Mouse (Mus musculus): ENCODE data around the gene Ly6g5c.
A peak's percentile ranks its signal among the peaks of the same experiment; 100 is the strongest.

Ly6g5c gene

DNA sequence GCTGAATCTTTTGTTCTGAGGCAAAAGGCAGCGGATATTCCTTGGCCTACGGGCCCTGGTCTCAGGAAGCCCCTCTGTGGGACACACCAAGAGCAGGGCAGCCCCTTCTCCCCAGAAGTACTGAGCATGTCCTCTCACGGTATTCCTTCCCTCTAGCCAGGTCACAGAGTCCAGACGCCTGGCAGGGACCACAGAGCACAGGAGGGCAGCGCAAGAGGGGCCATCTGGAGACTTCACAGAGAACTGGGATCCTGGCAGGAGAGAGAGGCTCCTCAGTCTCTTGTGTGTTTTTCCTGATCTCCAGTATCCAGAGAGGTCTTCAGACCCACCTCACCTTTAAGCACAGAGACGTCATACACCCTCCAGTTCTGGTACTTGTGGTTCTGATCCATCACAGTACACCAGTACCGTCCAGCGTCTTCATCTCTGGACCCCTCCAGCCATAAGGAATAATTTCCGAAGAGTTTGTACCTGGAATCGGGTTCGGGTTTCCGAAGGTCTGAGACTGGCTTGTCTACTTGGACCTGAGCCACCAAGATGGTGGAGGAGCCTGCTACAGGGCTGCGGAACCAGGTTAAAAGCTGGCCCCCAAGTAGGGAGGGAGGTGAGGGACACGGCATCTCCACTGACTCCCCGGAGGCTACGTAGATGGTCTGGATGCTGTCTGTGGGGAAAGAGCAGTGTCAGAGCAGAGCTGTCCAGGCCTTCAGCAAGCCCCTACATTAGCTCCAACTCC is 25.1 kb upstream of the Ly6g5c start:
- no peak for DNase-seq

DNA sequence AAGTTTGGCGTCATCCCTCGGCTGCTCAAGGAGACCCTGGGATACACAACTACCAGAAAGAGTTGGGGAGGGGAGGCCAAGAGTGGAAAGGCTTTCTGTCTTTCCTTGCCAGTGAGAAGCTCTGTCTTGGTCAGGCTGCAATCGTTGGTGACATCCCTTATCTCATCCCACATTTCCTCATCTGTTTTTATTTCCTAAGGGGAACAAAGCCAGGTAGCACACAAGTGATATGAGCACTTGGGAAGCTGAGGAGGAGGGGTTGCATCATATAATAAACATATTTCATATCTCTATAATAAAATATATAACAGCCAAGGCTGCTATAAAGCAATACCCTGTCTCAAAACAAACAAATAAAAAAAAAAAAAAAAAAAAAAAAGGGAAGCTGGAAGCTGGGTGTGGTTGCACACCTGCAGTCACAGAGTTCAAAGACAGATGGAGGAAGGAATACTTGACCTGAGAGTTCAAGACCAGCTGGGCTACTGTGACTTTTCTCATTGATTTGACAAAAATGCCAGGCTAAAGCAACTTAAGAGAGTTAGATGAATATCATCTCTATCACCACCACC is 24.1 kb upstream of the Ly6g5c start:
- no peak for DNase-seq

DNA sequence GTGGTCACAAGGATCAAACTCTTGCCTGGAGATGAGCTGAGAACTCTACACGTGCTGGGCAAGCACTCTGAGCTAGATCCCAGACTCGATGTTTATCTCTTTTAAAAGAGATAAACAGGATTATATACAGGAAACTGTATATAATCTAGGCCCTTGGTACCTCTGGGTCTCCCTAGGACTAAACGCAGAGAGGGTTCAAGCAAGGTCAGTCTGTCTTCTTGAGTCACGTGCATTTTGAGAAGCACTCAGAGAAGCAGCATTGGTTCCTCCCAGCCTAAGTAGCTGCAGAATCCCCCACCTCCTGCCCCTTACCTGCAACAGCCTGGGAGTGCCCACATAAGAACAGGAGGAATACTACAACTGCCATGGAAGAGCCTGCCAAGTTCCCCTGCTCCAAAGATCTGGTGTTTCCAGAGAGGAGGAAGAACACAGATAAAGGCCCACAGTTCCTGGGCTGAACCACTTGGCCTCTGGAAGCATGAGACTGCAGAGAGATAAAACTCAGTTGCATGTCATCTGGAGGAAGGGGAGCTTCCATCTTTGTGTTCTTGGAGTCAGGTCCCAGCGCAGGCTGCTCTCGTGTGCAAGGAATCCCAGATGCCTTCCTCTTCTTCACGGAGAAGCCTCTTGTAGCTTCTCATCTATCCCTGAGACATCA is 22.7 kb upstream of the Ly6g5c start, which contains the start of gene Ly6g6f:
TSS of gene Ly6g6f (minus strand) at position 403 of the 658 bp plus-strand sequence.
- no peak for DNase-seq

DNA sequence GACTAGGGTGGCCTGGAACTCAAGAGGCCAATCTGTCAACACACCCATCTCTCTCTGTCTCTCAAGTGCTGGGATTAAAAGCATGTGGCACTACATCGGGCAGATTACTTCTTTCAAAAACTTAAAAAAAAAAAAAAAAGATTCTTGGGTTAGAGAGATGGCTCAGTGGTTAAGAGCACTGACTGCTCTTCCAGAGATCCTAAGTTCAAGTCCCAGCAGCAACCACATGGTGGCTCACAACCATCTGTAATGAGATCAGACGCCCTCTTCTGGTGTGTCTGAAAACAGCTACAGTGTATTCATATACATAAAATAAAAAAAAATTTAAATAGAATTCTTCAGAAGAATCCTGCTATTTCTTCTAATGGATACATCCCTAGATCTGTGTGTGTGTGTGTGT is 19.9 kb upstream of the Ly6g5c start:
- peak; percentile 41 to 45 for DNase-seq

DNA sequence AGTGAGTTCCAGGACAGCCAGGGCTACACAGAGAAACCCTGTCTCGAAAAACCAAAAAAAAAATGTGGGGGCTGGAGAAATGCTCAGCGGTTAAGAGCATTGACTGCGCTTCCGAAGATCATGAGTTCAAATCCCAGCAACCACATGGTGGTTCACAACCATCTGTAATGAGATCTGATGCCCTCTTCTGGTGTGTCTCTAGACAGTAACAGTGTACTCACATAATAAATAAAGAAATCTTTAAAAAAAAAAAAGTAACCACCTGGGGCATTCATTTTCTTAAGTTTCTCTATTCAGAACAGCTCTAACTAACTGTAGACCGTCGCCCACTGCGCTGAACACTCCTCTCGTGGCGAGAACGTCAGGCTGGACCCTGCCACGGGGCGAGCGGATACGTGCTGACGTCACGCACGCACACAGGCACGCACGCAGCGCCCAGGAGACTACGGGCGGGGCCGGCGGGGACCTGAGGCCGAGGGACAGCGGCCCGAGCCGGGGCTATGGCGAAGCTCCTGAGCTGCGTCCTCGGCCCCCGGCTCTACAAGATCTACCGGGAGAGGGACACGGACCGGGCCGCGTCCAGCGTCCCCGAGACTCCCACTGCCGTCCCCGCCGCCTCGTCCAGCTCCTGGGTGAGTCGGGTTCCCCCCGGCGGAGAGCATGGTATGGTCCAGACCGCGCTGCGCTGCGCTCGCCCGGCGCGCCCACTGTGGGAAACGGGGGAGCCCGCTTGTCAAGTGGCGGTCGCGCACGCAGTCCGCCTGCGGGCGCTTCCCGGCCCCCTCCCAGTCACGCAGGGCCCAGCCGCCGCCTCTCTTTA is 19.0 kb upstream of the Ly6g5c start, which contains the start of gene Abhd16a:
TSS of gene Abhd16a (plus strand) at position 439 of the 820 bp plus-strand sequence.
- DNase-seq, result peak; percentile 95

DNA sequence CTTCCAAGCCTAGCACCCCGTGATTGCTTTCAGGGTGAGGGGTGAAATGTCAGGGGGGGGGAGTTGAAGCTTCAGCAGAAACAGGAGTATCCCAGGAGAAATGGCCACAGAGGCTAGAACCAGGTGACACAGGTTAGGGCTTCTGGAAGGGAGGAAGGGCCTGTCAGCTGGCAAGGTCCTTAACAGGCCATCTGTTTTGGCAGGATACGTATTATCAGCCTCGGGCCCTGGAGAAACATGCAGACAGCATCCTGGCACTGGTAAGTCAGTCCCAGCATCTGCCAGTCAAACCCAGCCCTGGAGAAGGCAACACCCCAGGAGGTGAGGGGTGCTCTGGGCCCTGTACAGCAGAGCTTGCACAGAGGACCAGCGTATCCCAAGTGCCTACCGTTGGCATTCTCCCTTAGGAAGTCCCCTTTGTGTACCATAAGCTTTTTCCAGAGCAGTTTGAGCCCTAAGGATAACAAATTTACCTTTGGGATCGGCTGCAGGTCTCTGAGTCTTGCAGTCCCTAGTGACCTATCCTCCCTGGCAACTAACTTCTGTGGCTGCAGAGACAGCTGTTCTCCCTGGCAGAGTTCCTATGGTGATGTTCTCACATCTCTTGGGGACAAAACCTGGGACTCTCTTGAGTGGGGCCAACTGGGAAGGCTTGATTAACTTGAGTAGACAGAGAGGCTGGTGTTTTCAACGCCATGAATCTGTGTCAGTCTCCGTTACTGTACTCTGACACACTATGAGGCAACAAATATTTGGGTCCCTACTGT is 17.7 kb upstream of the Ly6g5c start:
- DNase-seq, result no peak

DNA sequence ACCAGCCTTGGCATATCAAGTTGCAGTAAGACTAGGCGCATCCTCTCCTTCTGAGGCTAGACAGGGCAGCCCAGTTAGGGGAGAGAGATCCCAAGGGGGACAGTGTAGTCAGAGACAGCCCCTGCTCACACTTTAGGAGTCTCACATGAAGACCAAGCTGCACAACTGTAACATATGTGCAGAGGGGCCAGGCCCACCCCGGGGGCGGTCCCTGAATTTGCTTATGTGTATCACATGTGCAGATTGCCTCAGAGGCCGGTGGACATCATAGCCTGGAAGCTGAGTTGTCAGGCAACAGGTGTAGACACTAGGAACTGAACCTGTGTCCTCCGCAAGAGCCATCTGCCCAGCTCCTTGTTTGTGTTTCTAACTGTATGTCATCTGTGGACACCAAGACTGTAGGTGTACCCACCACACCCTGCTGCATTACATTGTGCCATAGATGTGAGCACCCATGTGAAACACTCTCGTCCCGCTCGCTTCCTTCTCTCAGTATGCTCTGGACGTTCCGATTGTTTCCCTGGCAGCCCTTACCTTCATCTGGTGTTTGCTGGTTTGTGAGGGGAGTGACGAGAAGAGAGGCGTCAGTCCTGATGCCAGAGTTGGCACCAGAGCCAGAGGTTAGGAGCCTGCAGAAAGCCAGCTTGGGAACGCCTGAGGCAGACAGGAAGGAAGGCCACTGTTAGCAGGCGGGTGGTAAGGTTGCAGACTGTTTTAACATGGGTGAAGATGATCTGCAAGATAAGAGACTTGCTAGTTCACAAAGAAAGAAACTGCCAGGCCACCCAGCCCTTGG is 15.5 kb upstream of the Ly6g5c start:
- DNase-seq, result no peak

DNA sequence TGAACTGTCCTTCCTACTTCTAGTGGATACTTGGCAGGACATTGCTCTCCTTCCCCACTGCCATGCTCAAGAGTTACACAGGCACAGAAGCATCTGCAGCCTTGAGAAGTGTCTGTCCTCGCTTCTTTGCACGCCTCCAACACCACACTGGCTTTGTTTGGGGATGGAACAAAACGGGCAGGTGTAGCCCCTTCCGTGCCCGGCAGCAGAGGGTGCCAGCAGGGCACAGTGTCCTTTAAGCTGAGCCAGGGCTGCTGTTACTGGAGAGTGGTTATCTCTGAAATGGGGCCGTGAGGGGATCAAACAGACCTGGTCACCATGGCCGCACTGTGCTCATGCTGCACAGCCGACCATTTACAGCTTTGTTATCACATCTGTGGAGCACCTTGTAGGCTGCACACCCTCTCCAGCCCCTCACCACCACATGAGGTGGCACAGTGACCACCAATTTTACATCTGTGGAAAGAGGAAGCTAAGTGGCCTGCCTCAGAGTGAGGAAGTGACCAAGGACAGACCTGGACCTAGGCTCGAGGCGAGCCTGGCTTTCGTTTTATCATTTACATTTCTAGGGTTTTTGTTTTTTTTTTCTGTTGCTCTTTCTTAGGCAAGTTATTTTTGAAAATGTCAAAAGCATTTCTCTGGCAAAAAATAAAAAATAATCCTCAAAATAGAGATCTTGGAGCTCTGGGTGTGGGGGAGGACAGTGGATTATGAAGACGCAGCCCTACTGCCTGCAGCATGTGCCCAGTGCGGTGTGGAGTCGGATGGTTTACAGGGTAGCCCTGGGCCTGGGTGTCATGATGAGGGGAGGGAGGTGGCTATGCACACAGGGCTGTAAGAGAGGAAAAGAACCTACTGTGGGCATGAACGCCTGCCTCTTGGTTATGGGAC is 13.4 kb upstream of the Ly6g5c start:
- no peak for DNase-seq

DNA sequence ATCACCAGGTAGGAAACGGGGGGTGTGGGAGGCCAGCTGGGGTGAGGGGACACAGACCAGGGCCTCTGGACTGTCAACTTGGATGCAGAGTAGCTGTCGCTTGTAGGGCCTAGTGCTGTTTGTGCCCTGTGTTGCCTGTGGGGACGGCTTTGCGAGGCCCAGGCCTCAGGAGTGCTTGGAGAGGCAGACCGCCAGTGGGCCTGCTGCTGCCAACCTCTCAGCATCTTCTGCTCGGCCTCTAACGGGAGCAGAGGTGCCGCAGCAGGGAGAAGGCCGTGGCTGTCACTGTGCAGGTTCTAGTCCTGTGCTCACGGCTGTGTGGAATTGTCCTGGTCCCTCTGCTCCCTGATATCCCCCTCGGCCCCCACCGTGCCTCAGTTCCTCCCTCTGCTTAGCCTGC is 11.5 kb upstream of the Ly6g5c start:
- no peak for DNase-seq

DNA sequence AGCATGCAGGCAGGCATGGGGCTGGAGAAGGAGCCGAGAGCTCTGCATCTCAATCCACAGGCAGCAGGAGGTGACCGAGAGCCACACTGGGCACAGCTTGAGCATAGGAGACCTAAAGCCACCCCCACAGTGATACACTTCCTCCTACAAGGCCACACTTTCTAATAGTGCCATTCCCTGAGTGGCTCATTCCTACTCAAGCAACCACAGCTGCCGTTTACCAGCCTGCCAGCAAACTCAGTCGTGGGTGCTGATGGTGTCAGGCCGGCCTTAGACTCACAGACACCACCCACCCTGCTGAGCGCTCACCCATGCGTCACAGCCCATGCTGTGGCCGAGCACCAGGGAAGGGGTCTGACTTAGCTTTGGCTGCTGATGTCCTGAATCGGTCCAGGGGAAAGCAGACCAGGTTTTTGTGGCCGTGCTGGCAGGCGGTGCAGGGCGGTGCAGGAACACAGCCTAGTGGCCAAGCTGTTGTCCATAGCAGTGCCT is 10.9 kb upstream of the Ly6g5c start:
- DNase-seq, result peak; percentile 27 to 28

DNA sequence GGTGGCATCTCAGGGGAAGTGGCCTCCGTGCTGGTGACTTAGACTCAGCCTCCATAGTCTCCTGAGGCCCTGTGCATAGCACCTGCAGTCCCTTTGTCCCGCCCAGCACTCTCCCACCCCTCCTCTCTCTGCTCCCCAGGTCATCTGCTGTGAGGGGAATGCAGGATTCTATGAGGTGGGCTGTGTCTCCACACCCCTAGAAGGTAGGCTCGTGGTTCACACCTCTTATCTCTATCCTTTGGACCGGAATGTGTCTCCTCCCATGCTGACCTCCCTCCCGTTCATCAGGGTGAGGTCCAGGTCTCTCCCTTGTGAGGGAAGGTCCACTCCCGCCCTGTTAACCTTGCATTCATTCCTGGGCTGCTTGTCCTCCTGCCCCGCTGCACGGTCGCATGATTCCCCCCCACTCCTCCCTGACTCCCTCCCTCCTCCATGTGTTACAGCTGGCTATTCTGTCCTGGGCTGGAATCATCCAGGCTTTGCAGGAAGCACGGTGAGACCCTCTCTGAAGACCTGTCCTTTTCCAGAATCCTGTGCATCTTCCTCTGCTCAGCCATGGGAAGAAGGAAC is 7.8 kb upstream of the Ly6g5c start:
- no peak for DNase-seq

DNA sequence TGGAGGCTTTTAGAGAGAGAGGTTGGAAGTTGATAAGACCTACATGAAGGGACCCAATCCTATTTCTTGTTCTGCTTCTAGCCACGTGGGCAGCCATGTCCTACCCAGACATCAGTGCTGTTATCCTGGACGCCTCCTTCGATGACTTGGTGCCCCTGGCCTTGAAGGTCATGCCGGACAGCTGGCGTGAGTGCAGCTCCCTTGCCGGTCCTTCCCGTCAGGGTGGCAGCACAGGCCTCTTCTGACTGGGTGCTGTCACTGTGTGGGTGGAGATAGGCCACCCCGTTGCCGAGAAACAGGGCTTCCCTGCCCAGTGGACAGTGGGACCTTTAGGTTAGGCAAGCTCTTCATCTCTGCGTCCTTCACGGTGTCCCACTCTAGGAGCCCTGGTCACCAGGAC is 6.9 kb upstream of the Ly6g5c start:
- DNase-seq, result no peak

DNA sequence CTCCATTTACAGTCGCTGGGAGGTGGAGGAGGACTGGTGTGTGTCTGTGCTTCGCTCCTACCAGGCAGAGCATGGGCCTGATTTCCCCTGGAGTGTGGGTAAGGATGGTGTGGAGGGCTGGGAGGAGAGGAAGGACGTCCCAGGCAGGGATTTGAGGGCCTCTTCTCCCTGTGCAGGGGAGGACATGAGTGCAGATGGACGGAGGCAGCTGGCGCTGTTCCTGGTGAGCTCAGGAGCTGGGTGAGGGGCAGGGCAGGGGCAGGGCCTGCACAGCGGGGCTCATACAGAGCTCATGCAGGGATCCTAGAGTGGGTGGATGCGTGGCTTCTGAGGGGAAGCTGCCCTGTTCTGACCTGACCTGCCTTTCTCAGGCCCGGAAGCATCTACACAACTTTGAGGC is 5.8 kb upstream of the Ly6g5c start:
- no peak for DNase-seq

DNA sequence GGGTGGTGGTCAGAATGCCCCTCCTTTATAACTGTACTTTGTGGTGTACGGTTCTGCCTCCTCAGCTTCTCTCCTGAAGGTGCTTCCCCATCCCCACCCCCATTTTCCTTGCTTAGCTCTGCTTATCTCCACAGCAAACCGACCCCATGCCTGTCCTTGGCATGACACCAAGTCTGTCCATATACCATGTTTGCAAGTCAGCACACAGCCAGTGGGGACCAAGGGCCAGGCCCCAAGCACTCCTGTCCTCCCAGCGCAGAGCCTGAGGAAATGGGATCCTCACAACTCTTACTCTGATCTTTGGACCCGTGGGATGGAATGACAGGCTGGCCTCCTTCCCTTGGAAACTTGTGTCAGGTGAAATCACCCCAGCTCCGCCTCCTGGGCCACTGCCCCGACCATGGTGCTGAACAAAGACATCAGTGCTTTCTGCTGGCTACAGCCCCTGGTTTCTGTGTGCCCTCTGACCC is 4.8 kb upstream of the Ly6g5c start:
- no peak for DNase-seq

DNA sequence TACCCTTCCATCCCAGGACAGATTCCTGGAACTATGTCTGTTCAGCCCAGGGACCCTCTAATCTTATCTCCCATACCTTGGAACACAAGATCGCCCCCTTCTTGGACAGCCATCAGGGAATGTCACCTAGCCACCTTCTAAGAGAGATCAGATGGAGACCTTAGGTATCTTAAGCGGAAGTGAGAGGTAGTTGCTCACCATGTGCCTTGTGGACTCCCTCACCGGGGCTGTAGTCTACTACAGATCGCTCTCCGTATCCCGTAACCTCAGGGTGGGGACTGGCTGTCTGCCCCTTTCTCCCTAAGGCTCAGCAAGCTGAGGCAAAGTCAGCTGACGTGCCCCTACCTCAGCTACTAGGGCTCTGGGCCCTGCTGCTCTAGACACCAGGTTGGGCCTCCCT is 4.0 kb upstream of the Ly6g5c start:
- DNase-seq, result no peak

DNA sequence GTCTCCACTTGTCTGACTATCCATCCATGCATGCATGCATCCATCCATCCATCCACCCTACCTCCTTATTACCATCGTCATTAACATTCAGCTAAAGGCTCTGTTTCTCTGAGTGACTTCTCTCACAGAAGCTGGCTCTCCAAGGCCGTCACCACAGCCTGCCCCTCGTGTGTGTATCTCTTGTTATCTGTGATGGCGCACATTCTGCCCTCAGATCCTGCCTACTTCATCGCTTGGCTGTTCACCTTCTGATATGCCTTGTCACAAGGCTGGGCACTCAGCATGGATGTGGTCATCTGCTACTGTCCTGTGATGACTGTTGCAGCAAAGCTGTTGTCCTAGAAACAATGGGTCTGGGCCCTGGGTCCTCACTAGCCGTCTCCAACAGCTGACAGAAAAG is 3.3 kb upstream of the Ly6g5c start:
- no peak for DNase-seq

DNA sequence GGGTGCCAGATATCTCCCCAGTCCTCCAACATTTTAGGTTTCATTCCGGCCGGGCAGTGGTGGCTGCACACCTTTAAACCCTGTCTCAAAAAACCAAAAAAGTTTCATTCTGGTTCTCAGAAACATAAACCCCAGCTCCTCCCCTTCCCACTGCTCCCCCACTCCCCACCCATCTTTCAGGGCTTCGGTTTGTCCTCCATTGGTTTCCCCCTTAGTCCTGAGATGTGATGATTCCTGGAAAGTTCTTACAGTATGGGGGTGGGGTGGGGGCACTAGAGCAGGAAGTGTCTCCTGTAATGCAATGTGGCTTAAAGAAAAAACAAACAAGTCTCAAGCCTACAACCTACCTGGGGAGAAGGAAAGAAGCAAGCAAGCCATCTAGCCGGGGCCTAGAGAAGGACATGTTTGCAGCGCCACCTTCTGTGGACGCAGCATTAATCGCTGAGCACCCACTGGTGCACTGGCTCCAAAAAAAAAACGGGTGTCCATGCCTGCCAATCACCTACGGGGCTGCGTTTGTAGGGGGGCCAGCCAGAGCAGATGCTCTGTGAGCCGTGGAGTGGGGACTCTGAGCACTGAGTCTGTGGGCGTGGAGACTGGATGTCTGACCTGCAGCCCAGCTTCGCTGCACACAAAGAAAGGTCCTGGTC is 2.2 kb upstream of the Ly6g5c start:
- DNase-seq, result peak in 1 of 2 experiments; percentile 24

DNA sequence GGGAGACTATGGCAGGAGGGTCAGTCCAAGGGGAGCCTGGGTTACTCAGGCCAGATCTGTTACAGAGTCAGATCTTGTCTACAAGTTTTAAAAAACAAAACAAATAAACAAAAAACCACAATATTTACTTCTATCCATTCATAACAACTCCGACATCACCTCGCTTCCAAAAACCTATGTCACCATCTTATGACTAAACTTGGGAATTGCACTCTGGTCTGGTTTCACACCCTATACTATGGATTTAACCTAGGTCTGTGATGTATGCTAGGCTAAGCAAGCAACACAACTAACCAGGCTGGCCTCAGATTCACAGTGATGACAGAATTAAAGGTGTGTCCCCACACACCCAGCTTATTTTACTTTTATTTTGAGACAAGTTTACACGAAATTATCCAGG is 1.6 kb upstream of the Ly6g5c start:
- no peak for DNase-seq

DNA sequence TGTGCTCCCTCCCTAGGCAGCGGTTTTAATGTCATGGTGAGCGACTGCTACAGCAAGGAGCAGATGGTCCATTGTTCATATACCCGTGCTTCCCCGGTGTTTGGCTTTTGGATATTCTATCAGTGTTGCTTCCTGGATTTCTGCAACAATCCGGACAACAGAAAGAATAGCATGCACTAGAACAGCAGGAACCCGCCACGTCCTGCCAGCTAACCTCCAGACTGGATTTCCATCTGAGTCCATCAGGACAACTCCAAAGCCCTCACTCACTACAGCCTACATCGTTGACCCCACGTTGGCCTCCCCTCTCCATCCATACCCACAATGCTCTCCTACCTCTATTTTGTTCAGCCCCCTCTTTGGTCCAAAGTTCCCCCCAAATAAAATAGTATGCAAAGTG is 3.7 kb downstream of the Ly6g5c start:
- DNase-seq, result no peak

All from B cell, adult 2 months (primary cell).